Mouse (Mus musculus): ENCODE measurements around the gene Ube2e3.

- TF ChIP-seq CTCF (IDR thresholded peaks at IDR 0.05; ENCODE audit: borderline replicate concordance, extremely low read depth, insufficient read depth, insufficient read length) = no peak
- no peak for TF ChIP-seq POLR2A (IDR thresholded peaks at IDR 0.05; ENCODE audit: borderline replicate concordance, extremely low read depth, insufficient read depth, insufficient read length, poor library complexity, severe bottlenecking)
Observed at GRCm38 (mm10) chr2:78858628-78859027, 9.3 kb upstream of the Ube2e3 start.

All from brain, embryonic 14.5 days (tissue).